Mouse (Mus musculus) monocyte, adult 5-6 weeks (primary cell): ENCODE results near the gene Cdh4. TPM values are rescaled to one million over a fixed set of nuclear protein-coding genes. Genes with fewer than 3 reads are reported as not detected.

Experiments
- ATAC-seq: fragments of 153-309, 156-312 bp; replicated peaks from 2 replicates; pipeline ENCODE4 v1.8.0; 2017; ENCODE audit warnings: mild to moderate bottlenecking; ENCODE audit not compliant: low TSS enrichment, insufficient number of reproducible peaks, severe bottlenecking, poor library complexity, low FRiP score
- total RNA-seq: library from RNA; stranded (forward); fragments of 200-1000, 200-491, 200-594 nt; gene quantifications from 3 replicates; pipeline ENCODE4 v1.2.3, GENCODE M21; 2017

Gene Cdh4
- total RNA-seq, 1 experiment from 2014 or later: not detected

DNA sequence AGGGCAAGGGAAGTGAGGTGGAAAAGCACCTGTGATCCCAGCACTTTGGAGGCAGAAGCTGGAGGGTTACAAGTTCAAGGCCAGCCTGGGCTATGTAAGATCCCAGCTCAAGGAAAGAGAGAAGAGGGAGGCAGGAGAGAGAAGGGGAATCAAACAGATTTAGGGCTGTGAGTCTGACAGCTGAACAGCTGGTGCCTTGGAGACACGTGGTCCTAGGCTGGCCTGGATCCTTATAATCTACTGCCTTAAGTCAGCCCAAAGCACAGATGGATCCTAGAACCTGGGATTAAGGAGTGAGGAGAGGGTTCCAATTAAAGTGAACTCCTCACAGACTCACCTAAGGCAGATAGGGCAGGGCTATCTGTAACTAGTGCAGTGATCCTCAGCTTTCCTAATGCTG is 352.1 kb downstream of the Cdh4 start:
- ATAC-seq: no peak

DNA sequence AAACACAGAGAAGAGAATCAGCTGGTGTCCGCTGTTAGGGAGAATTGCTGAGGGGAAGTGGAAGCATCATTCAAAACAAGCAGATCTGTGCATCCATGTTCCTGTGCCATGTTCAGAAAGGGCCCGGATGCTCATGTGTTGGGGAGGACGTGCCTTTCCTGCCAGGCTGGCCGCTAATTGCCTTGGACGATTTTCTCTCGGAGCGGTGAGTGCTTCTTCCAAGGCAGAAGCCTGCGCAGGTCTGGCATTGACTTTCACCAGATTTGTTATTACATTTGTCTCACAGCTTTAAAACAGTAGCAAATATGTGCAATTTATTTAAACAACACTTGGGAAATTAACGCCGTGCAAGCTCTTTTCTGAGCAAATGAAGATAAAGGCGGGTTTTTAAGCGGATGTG is 353.2 kb downstream of the Cdh4 start:
- ATAC-seq: no peak

DNA sequence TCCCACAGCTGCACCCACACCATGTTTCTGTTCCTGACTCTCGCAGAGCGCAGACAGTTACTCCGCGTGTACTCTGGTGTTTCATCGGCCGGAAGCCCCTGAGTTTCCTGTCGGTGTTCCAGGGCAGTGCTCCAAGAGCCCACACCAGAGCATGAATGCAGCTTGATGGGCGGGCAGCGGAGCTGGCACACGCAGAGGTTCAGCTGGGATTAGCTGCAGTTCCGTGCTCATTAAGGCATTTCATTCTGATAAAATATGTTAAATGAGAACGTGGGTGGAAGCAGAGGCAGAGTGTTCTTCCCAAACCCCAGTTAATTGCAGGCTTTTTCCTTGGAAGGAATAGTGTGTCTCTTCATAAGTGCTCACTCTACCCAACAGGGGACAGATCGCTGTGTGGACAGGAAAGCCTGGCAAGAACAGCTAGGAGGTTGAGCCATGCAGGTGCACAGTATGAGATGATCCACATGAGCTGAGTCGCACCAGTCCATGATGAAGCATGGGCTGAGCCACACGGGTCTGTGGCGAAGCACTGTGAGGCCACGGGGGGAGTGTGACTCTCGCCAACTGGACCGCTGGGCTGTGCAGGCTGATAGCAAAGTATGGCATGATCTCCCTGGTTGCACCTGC is 357.8 kb downstream of the Cdh4 start:
- no peak for ATAC-seq

DNA sequence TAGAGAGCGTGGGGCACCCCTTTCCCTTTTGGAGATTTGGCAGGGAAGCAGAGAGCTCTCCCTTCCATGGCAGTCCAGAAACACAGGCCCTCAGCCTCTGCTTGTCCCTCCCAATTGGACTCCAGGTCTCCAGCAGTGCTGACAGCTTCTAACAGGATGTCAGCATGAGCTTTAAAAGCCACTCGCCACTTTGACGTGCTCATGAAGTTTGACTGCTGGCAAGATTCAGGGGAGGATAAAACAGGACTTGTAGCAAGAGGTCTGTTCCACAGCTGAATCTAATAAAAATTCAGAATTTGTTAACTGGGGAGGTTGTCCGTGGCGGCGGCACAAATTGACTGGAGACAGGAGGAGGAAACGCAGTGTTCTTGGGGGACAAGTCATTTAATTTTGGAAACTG is 358.8 kb downstream of the Cdh4 start:
- no peak for ATAC-seq

DNA sequence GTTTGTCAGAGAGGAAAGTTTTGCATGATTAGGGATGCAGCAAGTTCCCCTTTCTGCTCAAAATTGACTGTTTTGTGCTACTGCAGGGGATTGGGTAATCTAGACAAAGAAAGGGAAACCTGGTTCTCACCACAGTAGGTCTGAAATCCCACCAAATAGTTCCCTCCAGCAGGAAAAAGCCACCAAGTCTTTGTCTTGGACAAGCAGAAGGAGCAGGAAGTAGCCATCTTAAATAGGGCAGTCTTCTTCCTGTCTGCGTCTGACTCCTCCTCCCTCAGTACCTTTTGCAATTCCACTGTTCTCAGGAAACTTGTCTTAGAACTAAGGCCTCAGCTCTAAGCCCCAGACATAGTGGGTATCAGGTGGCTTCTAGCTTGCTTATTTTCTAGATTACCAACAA is 360.2 kb downstream of the Cdh4 start:
- ATAC-seq: no peak

DNA sequence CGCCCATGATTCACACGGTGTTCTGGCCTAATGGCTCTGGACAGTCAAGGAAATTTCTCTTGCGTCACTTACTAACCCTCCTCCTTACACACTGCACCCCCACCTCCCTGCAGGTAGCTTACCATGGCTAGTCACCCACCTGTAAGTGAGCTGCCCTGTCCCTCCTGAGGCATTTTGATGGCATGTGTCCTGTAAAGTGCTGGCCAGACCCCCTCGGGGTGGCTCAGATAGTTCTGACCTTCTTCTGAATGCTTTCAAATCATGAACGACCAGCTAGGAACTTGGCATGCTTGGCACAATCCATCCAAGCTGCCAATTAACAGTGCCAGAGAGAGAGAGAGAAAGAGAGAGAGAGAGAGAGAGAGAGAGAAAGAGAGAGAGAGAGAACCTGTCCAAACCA is 368.9 kb downstream of the Cdh4 start:
- no peak for ATAC-seq

DNA sequence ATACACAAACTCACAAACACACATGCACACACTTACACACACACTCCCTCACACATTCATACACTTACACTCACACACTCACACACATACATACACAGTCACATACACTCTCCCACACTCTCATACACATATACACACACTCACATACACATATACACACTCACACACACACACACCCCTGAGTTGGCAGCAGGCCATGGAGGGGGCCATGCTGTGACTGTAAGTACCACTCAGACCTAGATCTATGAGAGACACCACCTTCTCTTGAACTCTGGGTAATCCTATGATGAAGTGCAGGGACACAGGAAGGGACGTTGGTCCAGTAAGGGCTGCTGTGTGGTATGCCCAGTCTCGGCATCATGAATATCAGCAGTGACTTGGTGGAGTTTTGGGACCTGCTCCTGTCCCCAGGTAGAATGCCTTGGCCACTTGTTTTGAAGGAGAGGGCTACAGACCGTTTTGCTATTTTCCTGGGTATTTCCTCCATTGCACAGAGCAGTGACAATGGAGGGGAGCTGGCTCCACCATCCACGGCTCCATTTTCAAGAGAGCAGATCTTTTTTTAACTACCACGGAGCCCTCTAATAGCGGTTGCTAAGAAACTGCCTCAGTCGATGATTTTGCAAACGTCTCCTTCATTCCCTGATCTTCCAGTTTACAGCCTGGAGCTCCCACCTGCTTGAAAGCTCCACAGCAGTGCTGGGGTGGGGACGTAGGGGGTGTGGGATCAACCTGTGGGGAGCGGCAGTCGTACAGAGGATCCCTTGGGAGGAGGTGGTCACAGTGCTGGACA is 371.0 kb downstream of the Cdh4 start:
- ATAC-seq: no peak

DNA sequence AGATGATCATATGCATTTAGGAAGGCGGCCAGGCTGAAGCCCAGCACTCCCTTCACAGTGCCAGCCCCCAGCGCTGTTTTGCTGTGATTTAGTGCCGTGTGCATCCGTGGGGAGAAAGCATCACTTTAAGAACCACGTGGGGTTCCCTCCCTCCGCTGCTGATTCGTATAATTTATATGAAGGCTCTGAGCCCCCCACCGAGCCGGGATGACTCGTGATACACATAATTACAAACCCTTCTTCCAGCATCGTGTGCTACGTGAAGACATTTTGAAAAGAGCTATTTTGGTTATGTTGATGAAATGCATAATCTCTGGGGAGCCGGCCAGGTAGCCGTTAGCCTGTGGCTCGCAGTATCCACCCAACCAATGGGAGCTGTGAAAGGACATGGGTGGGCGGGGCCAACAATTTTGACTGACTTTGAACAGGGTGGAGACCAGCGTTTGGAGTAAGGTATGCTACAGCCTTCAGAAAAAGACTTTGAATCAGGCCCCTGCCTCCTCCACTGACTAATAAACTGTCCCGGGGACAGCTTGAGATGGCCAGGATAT is 382.6 kb downstream of the Cdh4 start:
- no peak for ATAC-seq

DNA sequence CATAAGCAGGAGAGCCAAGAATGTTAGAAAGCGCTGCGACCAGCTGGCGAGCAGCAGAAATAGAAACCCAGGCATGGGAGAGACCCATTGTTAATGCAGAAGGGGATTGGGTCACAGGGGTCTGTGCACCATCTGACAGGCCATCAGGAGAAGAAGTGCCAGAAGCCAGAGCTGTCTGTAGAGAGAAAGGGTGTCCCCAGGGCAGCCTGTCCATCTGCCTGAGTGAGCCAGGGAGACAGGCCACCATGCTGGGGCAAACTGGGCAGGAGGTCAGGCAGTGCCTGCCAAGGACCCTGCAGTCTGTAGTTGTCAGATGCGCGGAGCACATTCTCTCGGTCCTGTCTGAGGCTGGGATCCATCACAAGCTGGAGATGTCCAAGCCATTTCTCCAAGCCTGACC is 386.7 kb downstream of the Cdh4 start:
- ATAC-seq: no peak

DNA sequence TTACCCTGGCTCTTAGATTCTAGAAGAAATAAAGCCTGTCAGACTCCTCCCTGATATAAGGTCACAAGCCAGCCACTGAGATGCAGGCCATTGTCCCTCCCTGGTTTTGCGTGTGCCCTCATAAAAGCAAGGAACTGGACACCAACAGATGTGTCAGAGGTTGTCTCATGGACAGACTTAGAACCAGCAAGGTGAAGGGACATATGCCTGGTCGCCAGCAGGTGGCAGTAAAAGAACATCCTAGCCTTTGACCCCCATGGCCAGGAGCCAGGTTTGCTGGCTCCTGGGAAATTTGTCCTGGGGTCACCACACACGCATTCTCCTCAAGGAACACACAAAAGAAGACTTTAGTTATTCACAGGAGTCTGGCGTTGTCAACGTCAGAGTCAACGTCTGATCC is 387.7 kb downstream of the Cdh4 start:
- ATAC-seq: no peak

DNA sequence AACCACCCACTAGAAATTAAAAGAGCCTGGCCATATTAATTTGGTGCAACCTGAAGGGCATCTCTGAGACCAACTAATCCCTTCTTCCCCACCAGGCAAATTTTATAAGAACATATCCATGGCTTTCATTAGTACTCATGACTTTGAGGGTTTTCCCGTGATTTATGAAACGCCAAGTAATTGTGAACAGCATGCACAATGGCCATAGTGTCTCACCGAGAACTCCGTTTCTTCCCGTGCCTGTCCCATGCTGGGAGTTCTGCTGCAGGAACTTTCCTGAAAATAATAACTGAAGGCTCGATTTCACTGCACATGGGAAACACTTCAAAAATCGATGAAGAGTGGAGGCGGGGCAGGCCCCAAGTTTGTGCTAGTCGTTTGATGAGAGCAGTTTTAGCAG is 392.7 kb downstream of the Cdh4 start:
- ATAC-seq: no peak

DNA sequence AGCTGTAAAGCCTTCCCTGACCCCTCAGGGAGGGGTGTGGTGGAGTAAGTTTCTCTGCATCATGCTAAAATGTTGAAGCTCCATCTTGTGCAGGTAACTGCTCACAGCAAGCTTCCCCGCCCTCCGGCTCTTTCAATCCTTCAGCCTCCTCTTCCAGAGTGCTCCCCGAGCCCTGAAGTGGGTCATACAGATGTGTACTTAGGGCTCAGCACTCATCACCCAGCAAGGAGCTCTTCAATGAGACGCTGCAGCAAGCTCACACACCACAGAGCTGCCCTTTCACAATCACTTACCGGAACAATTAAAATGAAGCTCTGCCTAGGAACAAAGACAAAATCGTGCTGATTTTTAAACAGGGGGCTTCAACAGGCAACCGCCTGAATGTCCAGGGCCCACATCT is 393.3 kb downstream of the Cdh4 start:
- no peak for ATAC-seq

DNA sequence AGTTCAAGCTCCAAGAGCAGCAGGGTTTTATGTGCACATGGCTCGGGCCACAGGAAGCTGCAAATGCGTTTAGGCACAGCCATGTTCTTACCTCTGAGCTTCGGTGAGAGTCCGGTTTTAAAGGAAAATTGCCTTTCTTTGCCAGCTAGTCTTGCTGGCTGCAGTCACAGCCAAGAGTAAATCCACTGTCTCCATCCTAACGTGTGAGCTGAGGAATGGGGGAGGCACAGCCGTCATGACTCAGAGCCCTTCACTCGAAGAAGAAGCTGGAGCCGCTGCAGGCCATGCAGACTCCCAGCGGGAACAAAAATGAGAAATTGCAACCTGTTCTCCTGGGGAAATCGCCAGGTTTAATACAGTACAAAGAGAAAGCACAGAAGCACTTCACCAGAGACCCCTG is 395.0 kb downstream of the Cdh4 start:
- ATAC-seq: no peak

DNA sequence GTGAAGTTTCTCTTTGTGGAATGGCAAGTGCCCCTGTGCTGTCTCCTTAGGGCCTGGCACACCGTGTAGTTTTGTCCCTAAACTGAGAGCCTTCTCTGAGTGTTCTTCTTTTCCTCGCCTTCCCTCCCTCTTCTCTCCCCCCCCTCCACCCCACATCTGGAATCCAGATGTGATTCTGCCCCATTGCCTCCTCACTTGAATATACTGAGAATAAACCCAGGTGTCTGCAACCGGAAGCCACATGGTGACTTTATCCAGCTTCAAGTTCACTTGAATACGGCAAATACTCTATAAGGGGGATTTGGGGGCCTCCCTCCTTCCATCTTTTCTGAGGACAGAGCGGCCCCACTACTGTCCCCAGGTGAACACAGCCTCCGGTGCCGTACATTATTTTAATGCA is 395.8 kb downstream of the Cdh4 start:
- ATAC-seq: no peak

DNA sequence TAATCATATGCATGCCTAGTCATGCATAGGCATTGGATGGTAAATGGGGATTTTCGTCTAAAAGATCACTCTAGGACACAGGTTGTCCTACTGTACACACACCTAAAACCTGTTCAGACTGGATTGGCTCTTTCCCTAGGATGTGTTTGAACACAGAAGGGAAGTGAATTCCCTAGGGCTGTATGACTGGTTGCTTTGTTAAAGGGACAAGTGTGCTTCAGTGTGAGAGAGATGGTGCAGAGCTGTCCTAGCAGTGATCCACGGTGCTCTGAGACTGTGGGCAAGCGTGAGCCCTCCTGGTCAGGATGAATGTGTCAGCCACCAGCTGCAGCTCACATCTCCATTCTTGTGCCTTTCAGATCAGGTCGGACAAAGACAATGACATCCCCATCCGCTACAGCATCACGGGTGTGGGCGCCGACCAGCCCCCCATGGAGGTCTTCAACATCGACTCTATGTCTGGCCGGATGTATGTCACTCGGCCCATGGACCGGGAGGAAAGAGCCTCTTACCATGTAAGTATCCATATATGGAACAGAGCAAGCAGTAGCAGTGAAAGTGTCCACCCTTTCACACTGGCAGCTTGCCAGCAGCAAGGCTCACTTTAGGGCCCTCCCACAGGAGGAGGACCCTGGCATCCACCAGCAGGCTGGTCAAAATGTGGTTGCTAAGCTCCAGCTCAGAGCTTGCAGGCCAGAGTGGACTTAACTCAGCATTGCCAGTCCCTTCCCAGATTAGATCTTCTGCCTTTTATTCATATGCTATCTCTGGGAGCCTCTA is 400.6 kb downstream of the Cdh4 start:
- ATAC-seq: no peak

DNA sequence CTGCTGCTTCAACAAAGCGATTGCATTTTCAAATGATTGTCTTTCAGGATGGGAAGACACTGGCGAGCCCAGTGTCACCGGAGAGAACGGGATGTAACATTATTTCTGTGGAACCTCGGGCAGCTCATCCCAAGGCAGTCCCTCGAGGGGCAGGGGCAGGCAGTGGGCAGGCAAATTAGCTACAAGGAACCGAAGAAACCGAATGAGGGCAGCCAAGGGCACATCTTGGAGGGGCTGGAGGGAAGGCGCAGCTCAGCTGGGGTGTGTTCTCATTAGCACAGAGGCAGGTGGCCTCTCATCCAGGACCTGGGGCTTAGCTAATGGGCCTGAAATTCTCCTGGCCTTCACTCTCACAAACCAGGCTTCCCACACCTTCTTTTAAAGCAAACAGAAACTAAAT is 407.5 kb downstream of the Cdh4 start:
- no peak for ATAC-seq

DNA sequence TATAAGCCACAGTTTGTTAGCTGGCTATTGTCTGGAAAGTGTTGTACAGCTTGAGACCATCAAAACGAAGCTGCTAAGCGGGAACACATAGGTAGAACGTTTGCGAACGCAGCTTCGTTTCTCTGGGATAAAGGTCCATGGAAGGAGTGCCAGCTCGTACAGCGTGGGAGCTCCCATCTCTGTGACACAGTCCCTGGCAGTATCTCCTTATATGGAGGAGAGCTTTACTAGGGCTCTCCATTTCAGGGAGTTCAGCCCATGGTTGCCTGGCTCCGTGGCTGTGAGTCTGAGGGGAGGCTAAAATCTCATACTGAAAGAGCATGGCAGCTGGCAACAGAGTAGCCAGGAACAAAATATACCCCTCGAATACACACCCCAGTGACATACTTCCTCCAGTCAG is 409.9 kb downstream of the Cdh4 start:
- no peak for ATAC-seq

DNA sequence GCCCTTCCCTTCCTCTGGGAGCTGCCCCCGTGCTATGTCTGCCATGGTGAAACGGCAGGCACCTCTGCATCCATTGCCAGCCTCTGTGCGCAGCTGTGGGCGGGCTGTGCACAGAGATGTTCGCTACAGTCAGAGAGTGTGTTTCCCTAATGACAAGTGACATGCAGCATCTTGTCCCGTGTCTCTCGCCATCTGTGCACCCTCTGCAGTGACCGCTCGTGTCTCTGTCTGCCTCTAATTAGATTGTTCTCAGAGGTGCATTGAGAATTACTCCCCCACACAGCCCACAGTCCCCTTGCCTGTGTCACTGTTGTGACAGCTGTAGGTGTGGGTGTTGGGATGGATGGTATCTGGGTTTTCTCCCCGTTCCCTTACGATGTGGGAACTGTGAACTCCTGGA is 410.6 kb downstream of the Cdh4 start:
- no peak for ATAC-seq

DNA sequence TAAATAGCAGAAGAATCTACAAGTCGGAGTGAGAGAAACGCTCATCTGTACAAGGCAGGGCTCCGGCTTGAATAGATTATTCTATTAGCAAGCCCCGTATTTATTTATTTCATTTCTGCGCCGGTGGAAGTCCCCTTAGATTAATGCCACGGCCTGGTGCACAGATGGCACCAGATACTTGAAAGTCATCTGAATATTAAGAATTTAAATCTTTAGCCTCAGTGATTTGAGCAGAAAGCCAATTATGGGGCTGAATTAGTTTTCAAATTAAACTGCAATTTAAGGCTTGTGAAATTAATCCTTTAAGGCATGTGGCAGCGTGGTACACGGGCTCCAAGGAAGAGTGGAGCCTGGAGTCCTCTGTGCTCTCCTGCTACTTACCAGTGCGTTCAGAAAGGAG is 411.7 kb downstream of the Cdh4 start:
- no peak for ATAC-seq

DNA sequence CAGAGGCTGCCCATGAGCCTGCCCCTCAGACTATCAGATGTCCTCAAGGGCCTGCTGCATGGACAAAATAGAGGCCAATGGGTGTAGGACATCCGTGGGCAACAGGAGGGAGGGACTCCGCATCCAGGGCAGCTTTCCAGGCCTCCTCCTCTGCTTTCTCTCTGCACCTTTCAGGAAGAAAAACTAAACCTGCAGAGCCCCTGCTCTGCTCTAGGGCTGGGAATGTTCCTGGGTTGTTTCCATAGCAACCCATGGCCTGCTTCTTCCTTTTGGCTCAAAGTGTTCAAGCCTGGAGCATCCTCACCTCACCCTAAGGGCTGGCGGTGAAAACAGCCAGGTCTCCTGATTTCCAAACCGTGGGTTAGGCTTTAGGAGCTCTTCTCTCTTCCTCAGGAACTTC is 414.9 kb downstream of the Cdh4 start:
- no peak for ATAC-seq
